Mouse (Mus musculus) MEL (cell line): ENCODE data around the gene Urb2. TPM values are rescaled to one million over a fixed set of nuclear protein-coding genes. Genes with fewer than 3 reads are reported as not detected.

Experiments
- DNase-seq: peaks from one replicate; pipeline ENCODE4 v3.0.0; 2011; ENCODE audit warnings: low read depth, low spot score
- H3K27ac ChIP-seq: 2 replicates; pipeline ENCODE4 v1.5.1; 2012; ENCODE audit warnings: low read depth, mild to moderate bottlenecking, control low read depth, low read length, moderate library complexity; ENCODE audit not compliant: control insufficient read depth
- H3K27me3 ChIP-seq, 2 experiments: fragments of 150-350 bp in 1 of 2; sonication (generic) in 1 of 2; 2 replicates each; pipeline ENCODE4 v1.6.1; 2012; ENCODE audit warnings: low read length in 2 of 2, mild to moderate bottlenecking in 2 of 2, improper control_type of control experiment in 1 of 2, moderate library complexity in 1 of 2; ENCODE audit not compliant: insufficient read depth in 2 of 2, control insufficient read depth in 1 of 2
- H3K36me3 ChIP-seq, 2 experiments: 2 replicates each; pipeline ENCODE4 v1.6.1; 2012 to 2014; ENCODE audit warnings: low read length in 2 of 2, improper control_type of control experiment in 1 of 2, inconsistent platforms in 1 of 2, mild to moderate bottlenecking in 1 of 2; ENCODE audit not compliant: insufficient read depth in 2 of 2, control insufficient read depth in 1 of 2
- H3K4me1 ChIP-seq, 2 experiments: fragments of 150-350 bp in 1 of 2; sonication (generic) in 1 of 2; 2 replicates each; pipeline ENCODE4 v1.6.1; 2012; ENCODE audit warnings: low read length in 2 of 2, improper control_type of control experiment in 1 of 2, mild to moderate bottlenecking in 1 of 2; ENCODE audit not compliant: insufficient read depth in 2 of 2, control insufficient read depth in 1 of 2
- H3K4me3 ChIP-seq, 2 experiments: fragments of 150-350 bp in 1 of 2; sonication (generic) in 1 of 2; 2 replicates each; pipeline ENCODE4 v1.5.1; 2012; ENCODE audit warnings: low read depth in 2 of 2, low read length in 2 of 2, mild to moderate bottlenecking in 2 of 2, moderate library complexity in 2 of 2, control low read depth in 1 of 2, improper control_type of control experiment in 1 of 2; ENCODE audit not compliant: control insufficient read depth in 1 of 2, insufficient read depth in 1 of 2
- H3K79me2 ChIP-seq: 2 replicates; pipeline ENCODE4 v1.6.1; 2012; ENCODE audit warnings: mild to moderate bottlenecking, low read length, moderate library complexity; ENCODE audit not compliant: control insufficient read depth, poor library complexity, insufficient read depth
- H3K9ac ChIP-seq: 2 replicates; pipeline ENCODE4 v1.6.1; 2012; ENCODE audit warnings: low read depth, mild to moderate bottlenecking, control low read depth, low read length, moderate library complexity; ENCODE audit not compliant: control insufficient read depth, poor library complexity, severe bottlenecking
- H3K9me3 ChIP-seq: fragments of 150-350 bp; sonication (generic); replicated peaks from 2 replicates; pipeline ENCODE4 v1.6.1; 2012; ENCODE audit warnings: mild to moderate bottlenecking, low read length, improper control_type of control experiment, moderate library complexity; ENCODE audit not compliant: insufficient read depth
- CHD1 ChIP-seq: IDR thresholded peaks from 2 replicates; pipeline ENCODE4 v1.6.1; 2012; ENCODE audit warnings: low read depth, mild to moderate bottlenecking, inconsistent platforms, low read length, improper control_type of control experiment
- CTCF ChIP-seq, 3 experiments: IDR thresholded peaks in 2 of 3; conservative IDR thresholded peaks in 1 of 3; 2 replicates each; pipeline ENCODE4 v1.5.1; 2011 to 2012; ENCODE audit warnings: low read length in 3 of 3, low read depth in 2 of 3, mild to moderate bottlenecking in 2 of 3, improper control_type of control experiment in 1 of 3, inconsistent platforms in 1 of 3, mixed read lengths in 1 of 3, moderate library complexity in 1 of 3; ENCODE audit not compliant: control insufficient read depth in 1 of 3, insufficient read depth in 1 of 3, poor library complexity in 1 of 3, severe bottlenecking in 1 of 3
- ELF1 ChIP-seq: IDR thresholded peaks from 2 replicates; pipeline ENCODE4 v1.6.1; 2014; ENCODE audit warnings: low read depth, mild to moderate bottlenecking, inconsistent platforms, low read length, improper control_type of control experiment, moderate library complexity
- EP300 ChIP-seq, 2 experiments: IDR thresholded peaks; 2 replicates each; pipeline ENCODE4 v1.6.1; 2011; ENCODE audit warnings: improper control_type of control experiment in 2 of 2, low read length in 2 of 2, low read depth in 1 of 2, mild to moderate bottlenecking in 1 of 2
- GABPA ChIP-seq: IDR thresholded peaks from 2 replicates; pipeline ENCODE4 v1.6.1; 2012; ENCODE audit warnings: low read depth, mild to moderate bottlenecking, inconsistent platforms, low read length, improper control_type of control experiment, moderate library complexity
- MAX ChIP-seq: IDR thresholded peaks from 2 replicates; pipeline ENCODE4 v1.6.1; 2011; ENCODE audit warnings: low read length, improper control_type of control experiment
- MEF2A ChIP-seq: IDR thresholded peaks from 2 replicates; pipeline ENCODE4 v1.6.1; 2014; ENCODE audit warnings: low read depth, mild to moderate bottlenecking, inconsistent platforms, low read length, improper control_type of control experiment; ENCODE audit not compliant: poor library complexity, insufficient replicate concordance, severe bottlenecking; ENCODE audit errors: extremely low read depth
- MXI1 ChIP-seq: IDR thresholded peaks from 2 replicates; pipeline ENCODE4 v1.6.1; 2011; ENCODE audit warnings: mild to moderate bottlenecking, low read depth, low read length, improper control_type of control experiment
- MYB ChIP-seq: IDR thresholded peaks from 2 replicates; pipeline ENCODE4 v1.6.1; 2011; ENCODE audit warnings: mild to moderate bottlenecking, low read depth, low read length, improper control_type of control experiment
- MYC ChIP-seq: IDR thresholded peaks from 2 replicates; pipeline ENCODE4 v1.6.1; 2011; ENCODE audit warnings: low read depth, mild to moderate bottlenecking, low read length, improper control_type of control experiment, moderate library complexity
- NELFE ChIP-seq: IDR thresholded peaks from 2 replicates; pipeline ENCODE4 v1.6.1; 2011; ENCODE audit warnings: low read depth, low read length, improper control_type of control experiment
- NRF1 ChIP-seq: IDR thresholded peaks from 2 replicates; pipeline ENCODE4 v1.6.1; 2014; ENCODE audit warnings: low read depth, mild to moderate bottlenecking, inconsistent platforms, low read length, improper control_type of control experiment, moderate library complexity; ENCODE audit not compliant: poor library complexity, insufficient read depth, severe bottlenecking
- POLR2A ChIP-seq, 2 experiments: IDR thresholded peaks; 2 replicates each; pipeline ENCODE4 v1.6.1; 2011 to 2012; ENCODE audit warnings: low read length in 2 of 2, mild to moderate bottlenecking in 2 of 2, control low read depth in 1 of 2, improper control_type of control experiment in 1 of 2, low read depth in 1 of 2, moderate library complexity in 1 of 2; ENCODE audit not compliant: control insufficient read depth in 1 of 2, insufficient read depth in 1 of 2, poor library complexity in 1 of 2
- POLR2AphosphoS2 ChIP-seq: IDR thresholded peaks from 2 replicates; pipeline ENCODE4 v1.6.1; 2011; ENCODE audit warnings: low read length, improper control_type of control experiment
- RAD21 ChIP-seq: IDR thresholded peaks from 2 replicates; pipeline ENCODE4 v1.6.1; 2011; ENCODE audit warnings: mild to moderate bottlenecking, low read depth, low read length, improper control_type of control experiment
- RCOR1 ChIP-seq: IDR thresholded peaks from 2 replicates; pipeline ENCODE4 v1.6.1; 2012; ENCODE audit warnings: low read depth, mild to moderate bottlenecking, inconsistent platforms, low read length, improper control_type of control experiment
- TBP ChIP-seq: IDR thresholded peaks from 2 replicates; pipeline ENCODE4 v1.8.0; 2011; ENCODE audit warnings: low read depth, low read length, improper control_type of control experiment
- UBTF ChIP-seq: IDR thresholded peaks from 2 replicates; pipeline ENCODE4 v1.6.1; 2012; ENCODE audit warnings: low read depth, mild to moderate bottlenecking, inconsistent platforms, low read length, improper control_type of control experiment, moderate library complexity, borderline replicate concordance; ENCODE audit not compliant: insufficient read depth
- USF2 ChIP-seq, 2 experiments: IDR thresholded peaks; 2 replicates each; pipeline ENCODE4 v1.6.1; 2011 to 2012; ENCODE audit warnings: improper control_type of control experiment in 2 of 2, low read length in 2 of 2, borderline replicate concordance in 1 of 2, inconsistent platforms in 1 of 2, low read depth in 1 of 2, mild to moderate bottlenecking in 1 of 2; ENCODE audit not compliant: insufficient read depth in 1 of 2
- ZC3H11A ChIP-seq: IDR thresholded peaks from 2 replicates; pipeline ENCODE4 v1.6.1; 2012; ENCODE audit warnings: low read depth, mild to moderate bottlenecking, inconsistent platforms, low read length, improper control_type of control experiment
- ZMIZ1 ChIP-seq: IDR thresholded peaks from 2 replicates; pipeline ENCODE4 v1.6.1; 2012; ENCODE audit warnings: low read depth, mild to moderate bottlenecking, inconsistent platforms, low read length, improper control_type of control experiment, moderate library complexity
- ZNF384 ChIP-seq: IDR thresholded peaks from 2 replicates; pipeline ENCODE4 v1.6.1; 2012; ENCODE audit warnings: low read depth, mild to moderate bottlenecking, inconsistent platforms, low read length, improper control_type of control experiment
- polyA plus RNA-seq, 2 experiments: library from polyadenylated mRNA; stranded (reverse) in 1 of 2; unstranded in 1 of 2; fragments of >175 nt in 1 of 2; fragments of >200 nt in 1 of 2; gene quantifications; 2 replicates each; pipeline versions ENCODE4 v1.2.1 to v1.2.4; 2012; ENCODE audit warnings: low replicate concordance in 2 of 2, low read depth in 1 of 2; ENCODE audit not compliant: insufficient read length in 2 of 2, insufficient read depth in 1 of 2, missing spikeins in 1 of 2
- total RNA-seq: library from RNA; depleted of rRNA; stranded (reverse); fragments of 300-350 nt; gene quantifications from 2 replicates; pipeline ENCODE4 v1.2.3, GENCODE M21; 2012

Gene Urb2
- total and polyA plus RNA-seq, 3 experiments, result 31.6 to 82.4 (median 39.7) TPM

DNA sequence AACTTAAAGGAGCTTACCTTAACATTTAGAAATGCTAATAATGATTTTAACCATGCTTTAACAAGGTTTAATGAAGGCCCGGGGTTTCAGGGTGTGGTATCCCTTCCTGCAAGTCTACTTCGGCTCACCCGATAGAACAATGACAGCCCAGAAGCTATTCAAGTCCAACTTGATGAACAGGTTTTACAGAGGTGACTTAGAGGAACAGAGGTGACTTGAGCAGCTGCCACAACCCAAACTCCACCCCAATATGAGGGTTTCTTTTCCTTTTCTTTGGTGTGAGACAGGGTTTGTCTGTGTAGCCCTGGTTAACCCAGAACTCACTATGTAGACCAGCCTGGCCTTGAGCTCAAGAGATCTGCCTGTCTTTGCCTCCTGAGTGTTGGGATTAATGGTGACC lies 27.3 kb upstream of the Urb2 start:
- DNase-seq, result no peak
- no peak for TF ChIP-seq UBTF
- no peak for TF ChIP-seq CHD1
- no peak for TF ChIP-seq MAX
- no peak for TF ChIP-seq ELF1
- TF ChIP-seq CTCF (IDR thresholded peaks at IDR 0.05 in 2 of 3, conservative IDR thresholded peaks at IDR 0.05 in 1 of 3; ENCODE audit: control insufficient read depth in 1 of 3, insufficient read depth in 1 of 3, low read depth in 2 of 3, low read length in 3 of 3, poor library complexity in 1 of 3, severe bottlenecking in 1 of 3), result no peak
- TF ChIP-seq TBP, result no peak
- no peak for TF ChIP-seq ZNF384
- TF ChIP-seq RCOR1, result no peak
- no peaks in the 10 kb centered on the region for H3K27me3 ChIP-seq
- H3K4me1 ChIP-seq, result peaks cover 17 to 22% of the 10 kb centered on the region in 2 experiments
- H3K9me3 ChIP-seq, result no peaks in the 10 kb centered on the region
- H3K36me3 ChIP-seq, result peaks cover 10 to 19% of the 10 kb centered on the region in 2 experiments
- H3K4me3 ChIP-seq, result no peak overlapping the region
- 0 out of 2 replicates have a peak, but pooled peaks cover 2% of the 10 kb centered on the region for H3K79me2 ChIP-seq
- H3K9ac ChIP-seq, result no peak overlapping the region
- H3K27ac ChIP-seq, result no peak overlapping the region

DNA sequence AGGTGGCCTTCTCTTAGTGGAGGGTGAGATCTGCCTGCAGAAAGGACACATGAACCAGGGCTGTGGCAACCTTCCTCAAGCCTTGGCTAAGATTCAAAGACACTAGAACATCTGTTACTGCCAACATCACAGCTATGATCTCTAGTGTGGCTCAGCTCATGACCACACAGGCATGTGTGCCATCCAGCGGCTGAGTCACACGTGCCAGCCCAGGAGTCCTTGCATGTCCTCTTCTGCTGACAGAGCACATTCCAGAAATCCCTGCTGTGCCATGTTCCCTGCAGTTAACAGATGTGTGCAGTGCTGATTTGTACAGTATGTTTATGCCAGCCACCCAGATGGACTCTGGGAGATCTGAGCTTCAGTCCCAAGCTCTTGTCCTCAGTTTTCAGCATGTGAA lies 21.7 kb upstream of the Urb2 start:
- Histone ChIP-seq H3K4me3 (no peak overlapping the region), H3K27me3 (no peaks in the 10 kb centered on the region), H3K27ac (no peak overlapping the region), H3K9ac (no peak overlapping the region), H3K79me2 (peaks cover 28% of the 10 kb centered on the region), H3K9me3 (no peaks in the 10 kb centered on the region), H3K36me3 (peaks cover 0 to 28% of the 10 kb centered on the region in 2 experiments; a peak in 2 of 4 replicates), H3K4me1 (no peaks in the 10 kb centered on the region)
- DNase-seq, result no peak
- no peak for TF ChIP-seq EP300 (IDR thresholded peaks at IDR 0.05; ENCODE audit: low read depth in 1 of 2, low read length in 2 of 2)
- no peak for TF ChIP-seq MYC
- no peak for TF ChIP-seq ELF1
- TF ChIP-seq RAD21, result no peak
- TF ChIP-seq ZC3H11A, result no peak
- no peak for TF ChIP-seq ZMIZ1
- no peak for TF ChIP-seq GABPA
- TF ChIP-seq POLR2A (IDR thresholded peaks at IDR 0.05; ENCODE audit: control insufficient read depth in 1 of 2, insufficient read depth in 1 of 2, low read depth in 1 of 2, low read length in 2 of 2, poor library complexity in 1 of 2), result no peak
- TF ChIP-seq ZNF384, result no peak
- no peak for TF ChIP-seq MYB
- no peak for TF ChIP-seq NELFE
- TF ChIP-seq MXI1, result no peak
- no peak for TF ChIP-seq POLR2AphosphoS2
- TF ChIP-seq USF2 (IDR thresholded peaks at IDR 0.05; ENCODE audit: borderline replicate concordance in 1 of 2, insufficient read depth in 1 of 2, low read depth in 1 of 2, low read length in 2 of 2), result no peak
- no peak for TF ChIP-seq NRF1
- TF ChIP-seq CTCF (IDR thresholded peaks at IDR 0.05 in 2 of 3, conservative IDR thresholded peaks at IDR 0.05 in 1 of 3; ENCODE audit: control insufficient read depth in 1 of 3, insufficient read depth in 1 of 3, low read depth in 2 of 3, low read length in 3 of 3, poor library complexity in 1 of 3, severe bottlenecking in 1 of 3), result no peak
- no peak for TF ChIP-seq MEF2A
- no peak for TF ChIP-seq MAX
